Mouse (Mus musculus) spleen, postnatal 14 days (tissue): ENCODE measurements around the gene Spata16.

ENCODE experiments used
- DNase-seq, 2 experiments: peaks; one replicate each; pipeline ENCODE4 v3.0.0; 2021 to 2022; ENCODE audit warnings: low spot score in 2 of 2

The Spata16 gene

DNA sequence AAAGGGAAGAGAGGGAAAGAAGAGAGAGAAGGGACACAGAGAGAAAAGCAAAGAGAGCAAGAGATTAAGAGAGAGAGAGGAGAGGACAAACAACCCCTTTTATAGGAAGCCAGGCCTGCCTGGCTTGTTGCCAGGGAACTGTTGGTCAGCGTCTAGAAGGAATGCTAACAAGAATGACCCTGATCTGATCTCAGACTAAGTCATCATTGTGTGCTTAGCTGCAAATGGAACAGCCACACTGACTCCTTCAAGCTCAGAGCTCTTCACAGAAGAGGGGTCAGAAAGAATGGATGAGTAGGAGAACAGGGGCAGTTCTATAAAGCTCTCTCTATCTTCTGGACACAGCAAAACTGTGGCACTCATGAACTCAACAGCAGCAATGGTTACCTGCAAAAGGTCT lies 334.7 kb downstream of the Spata16 start:
- no peak for DNase-seq

GRCm38 (mm10) chr3:26979603-26980002 lies 342.2 kb downstream of the Spata16 start:
- no peak for DNase-seq

DNA sequence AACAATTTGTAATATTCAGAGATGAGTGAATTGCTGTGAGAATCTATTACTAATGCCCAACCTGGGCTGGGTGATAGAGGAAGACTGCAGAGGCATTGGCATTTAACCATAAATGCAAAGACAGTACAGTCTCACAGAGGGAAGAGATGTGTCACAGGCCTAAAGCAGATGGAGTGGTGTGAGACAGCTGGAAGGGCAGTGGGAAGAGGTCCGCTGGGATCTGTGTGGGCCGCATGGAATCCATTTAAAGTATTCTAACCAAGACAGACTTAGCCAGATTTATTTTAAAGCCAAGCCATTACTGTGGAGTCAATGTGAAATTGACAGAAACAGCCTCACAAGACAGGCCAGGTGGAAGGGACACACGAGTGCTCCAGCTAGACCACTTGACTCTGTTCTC lies 343.0 kb downstream of the Spata16 start:
- DNase-seq, result no peak

- no peak for DNase-seq
These were observed 344.7 kb downstream of the Spata16 start for GRCm38 (mm10) chr3:26981979-26982623.

- DNase-seq, result no peak
These were observed 346.3 kb downstream of the Spata16 start for GRCm38 (mm10) chr3:26983749-26984148.

- no peak for DNase-seq
These were observed 369.4 kb downstream of the Spata16 start for GRCm38 (mm10) chr3:27006844-27007243.

GRCm38 (mm10) chr3:27027957-27028356 lies 390.5 kb downstream of the Spata16 start:
- DNase-seq, result no peak

DNA sequence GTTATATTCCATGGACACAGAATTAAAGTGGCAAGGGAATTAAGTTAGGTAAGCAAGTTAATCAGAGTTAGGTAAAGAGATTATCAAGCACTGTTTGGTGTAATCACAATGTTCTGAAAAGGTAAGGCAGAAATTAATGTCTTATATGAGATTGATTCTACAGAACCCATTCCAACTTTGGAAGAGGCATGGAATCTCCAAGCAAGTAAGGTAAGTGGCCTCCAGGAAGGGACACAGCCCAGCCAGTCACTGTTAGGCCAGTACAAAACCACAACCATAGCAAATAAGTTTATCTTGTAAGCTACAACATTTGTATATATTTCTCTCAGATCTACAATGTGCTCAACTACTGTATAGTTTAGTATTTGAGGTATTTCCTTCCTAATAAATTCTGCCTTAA lies 391.1 kb downstream of the Spata16 start:
- DNase-seq, result no peak

GRCm38 (mm10) chr3:27030067-27030857 lies 392.8 kb downstream of the Spata16 start:
- no peak for DNase-seq
